Mouse (Mus musculus) myocyte (in vitro differentiated cells): ENCODE measurements around the gene Srp14.

Source experiments
- CEBPB ChIP-seq: IDR thresholded peaks from 2 replicates; pipeline ENCODE4 v1.6.1; 2011; ENCODE audit warnings: mild to moderate bottlenecking, moderate library complexity; ENCODE audit not compliant: poor library complexity, insufficient read depth, severe bottlenecking
- E2F4 ChIP-seq: IDR thresholded peaks from one replicate; pipeline ENCODE4 v1.6.1; 2011; ENCODE audit warnings: mild to moderate bottlenecking, control low read depth, moderate library complexity; ENCODE audit not compliant: insufficient read depth
- MAX ChIP-seq: IDR thresholded peaks from one replicate; pipeline ENCODE4 v1.6.1; 2011; ENCODE audit warnings: low read depth, mild to moderate bottlenecking, control low read depth
- MYOD1 ChIP-seq, 3 experiments: IDR thresholded peaks; one replicate each; pipeline ENCODE4 v1.6.1; 2011; ENCODE audit warnings: control low read depth in 2 of 3, low read depth in 2 of 3, mild to moderate bottlenecking in 2 of 3, moderate library complexity in 1 of 3; ENCODE audit not compliant: insufficient read length in 2 of 3, control insufficient read depth in 1 of 3
- POLR2A ChIP-seq: IDR thresholded peaks from one replicate; pipeline ENCODE4 v1.6.1; 2011; ENCODE audit warnings: low read depth, mild to moderate bottlenecking, control low read depth, moderate library complexity; ENCODE audit not compliant: insufficient read length
- POLR2AphosphoS2 ChIP-seq: IDR thresholded peaks from one replicate; pipeline ENCODE4 v1.6.1; 2011; ENCODE audit warnings: low read depth, control low read depth; ENCODE audit not compliant: insufficient read length
- TCF12 ChIP-seq: IDR thresholded peaks from one replicate; pipeline ENCODE4 v1.6.1; 2011; ENCODE audit warnings: mild to moderate bottlenecking, control low read depth; ENCODE audit not compliant: poor library complexity, insufficient read depth, severe bottlenecking
- USF1 ChIP-seq: IDR thresholded peaks from one replicate; pipeline ENCODE4 v1.6.1; 2011; ENCODE audit warnings: low read depth, mild to moderate bottlenecking, control low read depth, moderate library complexity

DNA sequence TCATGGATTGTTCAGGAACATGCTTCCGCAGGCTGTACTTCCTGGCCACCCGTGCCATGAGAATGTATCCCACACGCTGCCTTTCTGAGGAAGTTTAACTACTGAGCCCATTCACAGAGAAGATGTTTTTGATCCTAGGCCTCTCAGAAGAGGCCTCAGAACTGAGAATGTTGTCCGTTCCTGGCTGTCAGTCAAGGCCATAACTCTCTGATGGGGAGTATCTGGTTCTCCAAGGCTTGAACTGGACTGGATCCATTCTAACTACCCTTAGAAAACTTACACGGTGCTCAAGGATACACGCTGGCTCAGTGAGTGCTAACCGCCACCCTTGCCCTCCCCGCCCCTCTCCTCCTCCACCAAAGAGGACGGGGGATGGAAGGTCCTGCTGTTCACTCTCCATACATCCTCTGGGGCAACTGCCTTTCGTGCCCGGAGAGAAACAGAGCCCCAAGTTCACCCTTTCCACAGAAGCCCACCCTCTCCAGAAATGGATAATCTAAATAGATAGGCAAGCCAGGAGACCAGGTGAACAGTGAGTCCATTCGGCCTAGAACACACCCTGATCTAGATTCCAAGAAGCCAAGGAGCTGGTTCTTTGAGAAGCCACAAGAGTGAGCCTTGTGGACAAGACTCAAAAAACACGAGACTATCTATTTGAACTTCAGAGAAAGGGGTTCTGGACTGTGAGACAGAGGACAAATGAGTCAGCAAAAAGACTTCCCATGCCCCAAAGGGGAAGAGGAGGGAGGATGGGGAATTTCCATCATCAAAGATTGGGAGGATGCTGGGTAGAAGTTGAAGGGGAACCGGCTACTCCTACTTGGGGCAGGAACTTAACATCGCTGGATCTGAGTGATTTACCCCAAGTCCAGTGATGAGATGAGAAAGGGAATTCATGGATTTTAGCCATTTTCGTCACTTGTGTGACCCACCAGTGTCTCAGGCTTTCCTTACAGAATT is 33.2 kb upstream of the Srp14 start:
- TF ChIP-seq USF1 (no peak), TCF12 (no peak), POLR2A (no peak), MAX (no peak), POLR2AphosphoS2 (no peak), E2F4 (no peak), MYOD1 (IDR thresholded peaks at IDR 0.05; ENCODE audit: control insufficient read depth in 1 of 3, insufficient read length in 2 of 3, low read depth in 2 of 3) (no peak), CEBPB (no peak)
